Mouse (Mus musculus) kidney, adult 8-10 months (tissue): ENCODE data around the gene Slc17a5.
A peak's percentile ranks its signal among the peaks of the same experiment; 100 is the strongest.
"Not testable (repeated sequence)": the region's sequence is repeated elsewhere in the genome, so short reads cannot be mapped to it uniquely, and the experiment has no call there.

Experiments used
- DNase-seq, 2 experiments: peaks; one replicate each; pipeline ENCODE4 v3.0.0; 2022

Gene Slc17a5

GRCm38 (mm10) chr9:78516125-78516524, 71.7 kb downstream of the Slc17a5 start:
- DNase-seq = no peak

- DNase-seq = no peak
Observed at GRCm38 (mm10) chr9:78514681-78515080, 73.2 kb downstream of the Slc17a5 start.

- no peak for DNase-seq
Observed at GRCm38 (mm10) chr9:78513776-78514500, 73.9 kb downstream of the Slc17a5 start.

DNA sequence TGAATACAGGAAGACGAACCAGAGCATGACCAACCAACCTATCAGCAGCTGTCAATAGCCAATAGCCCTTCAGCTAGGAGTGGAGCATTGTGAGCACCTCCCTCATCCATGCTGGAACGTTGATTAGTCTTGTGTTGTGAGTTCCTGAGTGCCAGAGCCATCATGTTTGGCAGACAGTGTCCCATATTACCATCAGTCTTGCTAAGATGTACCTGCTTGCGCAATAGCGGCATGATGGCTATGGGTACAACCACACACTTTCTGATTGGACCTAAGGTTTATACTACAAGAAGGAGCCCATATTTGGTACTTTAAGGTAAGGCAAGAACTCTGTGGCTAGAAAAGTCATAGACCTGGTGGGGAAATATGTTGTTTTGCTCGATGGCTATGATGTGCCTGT, 76.1 kb downstream of the Slc17a5 start:
- no peak for DNase-seq

DNA sequence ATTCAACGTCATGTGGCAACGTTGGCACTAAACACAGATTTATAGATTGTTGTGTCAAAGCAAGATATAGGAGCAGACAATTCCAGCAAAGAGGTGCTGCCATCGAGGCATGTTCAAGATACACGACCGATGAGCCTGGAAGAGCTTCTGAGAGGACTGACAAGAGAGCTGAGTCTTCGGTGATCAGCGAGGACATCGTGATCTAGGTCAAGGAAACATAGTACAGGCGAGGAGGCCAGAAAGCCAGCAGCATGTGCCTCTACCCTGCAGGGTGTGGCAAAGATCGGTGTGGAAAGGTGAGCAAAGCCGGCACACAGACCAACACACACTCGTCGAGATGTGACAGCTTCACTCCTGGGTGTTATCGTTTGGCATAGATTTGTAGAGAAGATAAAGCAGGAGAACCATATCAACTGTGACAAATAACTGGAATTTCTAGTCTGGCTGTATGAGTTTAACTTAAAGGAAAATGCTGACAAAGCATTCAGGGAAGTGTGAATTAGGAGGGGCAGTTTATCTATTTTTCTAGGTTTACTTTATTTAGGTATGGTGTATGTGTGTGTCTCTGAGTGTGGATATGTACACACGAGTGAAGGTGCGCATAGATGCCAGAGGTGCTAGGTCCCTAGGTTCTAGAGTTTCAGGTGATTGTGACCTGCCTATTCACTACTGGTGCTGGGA, 79.6 kb downstream of the Slc17a5 start:
- DNase-seq = no peak

GRCm38 (mm10) chr9:78506722-78507077, 81.1 kb downstream of the Slc17a5 start:
- DNase-seq = no peak

- peak; percentile 64 to 70 for DNase-seq
Observed at GRCm38 (mm10) chr9:78506002-78506721, 81.7 kb downstream of the Slc17a5 start.

DNA sequence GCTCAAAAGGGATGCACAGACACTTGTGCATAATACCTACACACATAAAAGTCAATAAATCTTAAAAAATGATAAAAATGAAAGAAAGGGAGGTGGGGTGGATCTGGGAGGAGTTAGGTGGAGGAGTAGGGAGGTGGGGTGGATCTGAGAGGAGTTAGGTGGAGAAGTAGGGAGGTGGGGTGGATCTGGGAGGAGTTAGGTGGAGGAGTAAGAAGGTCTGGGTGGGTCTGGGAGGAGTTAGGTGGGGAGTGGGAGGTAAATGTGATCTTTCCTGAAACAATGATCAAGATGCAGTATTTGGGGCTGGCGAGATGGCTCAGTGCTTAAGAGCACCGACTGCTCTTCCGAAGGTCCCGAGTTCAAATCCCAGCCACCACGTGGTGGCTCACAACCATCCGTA, 82.6 kb downstream of the Slc17a5 start:
- DNase-seq = no peak

DNA sequence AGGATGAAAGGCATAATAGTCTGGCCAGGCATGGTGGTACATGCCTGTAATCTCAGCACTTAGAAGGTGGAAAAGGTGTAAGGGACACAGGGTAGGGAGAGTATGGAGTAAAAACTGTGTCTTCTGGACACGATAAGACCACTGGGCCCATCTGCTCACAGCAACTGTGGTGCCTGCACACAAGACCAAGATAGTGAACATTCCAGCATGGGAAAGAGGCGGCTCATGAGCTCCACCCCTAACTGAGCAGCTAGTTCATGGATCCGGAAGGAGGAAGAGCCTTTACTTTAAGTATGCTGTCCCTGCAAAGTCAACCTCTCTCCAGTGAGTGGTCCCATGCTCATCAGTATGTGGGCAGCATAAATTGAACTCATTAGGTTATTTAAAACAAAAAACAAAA, 83.2 kb downstream of the Slc17a5 start:
- DNase-seq = no peak

GRCm38 (mm10) chr9:78504133-78504532, 83.7 kb downstream of the Slc17a5 start:
- no peak for DNase-seq

DNA sequence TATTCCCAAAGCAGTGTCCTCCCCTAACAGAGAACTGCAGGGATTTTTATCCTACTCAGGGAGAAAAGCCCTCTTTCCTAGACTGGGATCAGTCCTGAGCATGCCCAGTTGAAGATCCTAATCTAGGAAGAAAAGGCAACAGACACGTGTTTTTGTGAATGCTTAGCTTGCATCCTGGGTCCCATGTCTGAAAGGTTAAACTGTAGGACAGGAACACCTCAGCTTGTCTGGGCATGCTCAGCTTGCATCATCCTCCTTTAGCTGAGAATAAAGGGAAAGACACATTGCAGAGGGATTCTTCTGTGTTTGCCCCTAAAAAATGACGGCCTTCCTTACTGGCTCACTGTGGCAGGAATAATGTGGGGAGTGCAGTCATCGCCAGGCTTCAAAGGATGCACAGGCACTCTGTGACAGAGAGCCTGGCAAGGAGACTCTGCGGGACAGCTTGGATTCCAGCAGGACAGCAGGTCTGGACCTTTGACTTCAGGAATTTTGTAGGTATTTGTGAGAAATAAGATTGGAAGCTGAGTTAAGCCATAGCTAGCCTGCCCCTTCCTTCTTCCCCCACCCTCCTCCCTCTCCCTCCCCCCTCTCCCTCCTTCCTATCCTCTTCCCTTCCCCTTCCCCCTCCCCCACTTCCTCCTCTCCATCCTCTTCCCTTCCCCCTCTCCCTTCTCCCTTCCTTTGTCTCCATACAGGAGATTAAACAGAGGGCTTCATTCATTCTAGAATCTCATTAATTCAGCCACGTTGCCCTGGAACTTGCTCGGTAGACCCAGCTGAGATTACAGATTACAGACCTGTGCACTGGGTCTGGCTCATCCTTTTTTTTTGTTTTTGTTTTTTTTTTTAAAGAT, 84.4 kb downstream of the Slc17a5 start:
- no peak for DNase-seq

DNA sequence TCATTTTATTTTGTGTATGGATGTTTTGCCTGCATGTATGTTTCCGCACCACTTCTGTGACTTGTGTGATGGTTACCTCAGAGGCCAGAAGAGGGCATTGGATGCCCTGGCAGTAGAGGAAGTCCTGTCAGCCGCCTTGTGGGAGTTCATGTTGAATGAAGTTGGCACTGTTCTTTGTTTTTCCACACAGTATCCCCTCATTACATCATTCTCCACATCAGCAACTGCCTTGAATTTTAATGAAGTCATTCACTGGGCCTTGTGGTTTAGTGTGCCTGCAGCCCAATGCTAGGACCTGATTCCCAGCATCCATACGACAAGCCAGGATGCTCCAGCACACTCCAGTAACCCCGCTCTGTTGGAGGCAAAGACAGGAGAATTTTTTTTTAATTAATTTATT, 86.6 kb downstream of the Slc17a5 start:
- no peak for DNase-seq

DNA sequence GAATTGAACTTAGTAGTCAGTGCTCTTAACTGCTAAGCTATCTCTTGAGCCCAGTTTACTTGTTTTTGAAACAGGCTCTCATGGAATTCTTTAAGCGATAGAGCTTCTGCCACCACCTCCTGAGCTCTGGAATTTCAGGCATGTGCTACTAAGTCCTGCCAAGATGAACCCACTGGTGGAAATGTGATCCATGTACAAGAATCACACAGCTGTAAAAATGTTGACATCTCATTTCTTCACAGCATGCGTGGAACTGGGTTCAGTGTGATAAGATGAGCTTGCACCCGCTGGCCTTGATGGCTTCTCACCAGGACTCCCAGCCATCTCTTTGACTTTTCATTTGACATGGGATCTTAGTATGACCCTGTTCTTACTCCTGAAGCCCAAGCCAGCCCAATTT, 87.5 kb downstream of the Slc17a5 start:
- no peak for DNase-seq

DNA sequence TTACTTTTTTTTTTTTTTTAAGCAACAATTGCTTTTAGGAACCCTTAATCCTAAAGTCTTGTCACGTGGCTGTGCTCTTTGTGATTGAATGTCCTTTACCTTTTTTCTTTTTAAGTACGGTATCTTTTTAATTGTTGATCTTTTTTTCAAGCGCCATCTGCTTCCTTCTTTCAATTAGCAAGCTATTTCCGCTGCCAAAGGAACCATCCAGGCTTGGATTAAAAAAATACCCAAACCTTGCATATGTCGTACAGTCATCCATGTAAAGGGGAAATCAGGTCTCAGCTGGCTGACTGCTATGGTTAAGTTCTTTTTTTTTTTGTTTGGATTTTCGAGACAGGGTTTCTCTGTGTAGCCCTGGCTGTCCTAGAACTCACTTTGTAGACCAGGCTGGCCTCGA, 94.7 kb downstream of the Slc17a5 start:
- DNase-seq = no peak

DNA sequence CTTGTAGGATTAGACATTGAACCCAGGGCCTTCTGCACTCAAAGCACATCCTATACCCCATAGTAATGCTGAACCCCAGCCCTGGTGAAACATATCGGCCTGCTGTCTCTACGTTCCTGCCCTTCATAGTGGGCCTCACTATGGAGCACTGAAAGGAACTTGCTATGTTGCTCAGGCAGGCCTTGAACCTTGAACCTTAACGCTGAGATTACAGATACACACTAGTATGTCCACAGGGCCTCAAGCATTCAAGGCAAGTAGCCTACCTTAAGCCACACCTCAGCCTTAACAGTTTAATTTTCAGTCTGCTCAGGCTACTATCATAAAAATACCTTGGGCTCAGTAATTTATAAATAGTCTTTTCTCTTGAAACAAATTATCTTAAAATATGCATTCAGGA, 95.6 kb downstream of the Slc17a5 start:
- DNase-seq = no peak

DNA sequence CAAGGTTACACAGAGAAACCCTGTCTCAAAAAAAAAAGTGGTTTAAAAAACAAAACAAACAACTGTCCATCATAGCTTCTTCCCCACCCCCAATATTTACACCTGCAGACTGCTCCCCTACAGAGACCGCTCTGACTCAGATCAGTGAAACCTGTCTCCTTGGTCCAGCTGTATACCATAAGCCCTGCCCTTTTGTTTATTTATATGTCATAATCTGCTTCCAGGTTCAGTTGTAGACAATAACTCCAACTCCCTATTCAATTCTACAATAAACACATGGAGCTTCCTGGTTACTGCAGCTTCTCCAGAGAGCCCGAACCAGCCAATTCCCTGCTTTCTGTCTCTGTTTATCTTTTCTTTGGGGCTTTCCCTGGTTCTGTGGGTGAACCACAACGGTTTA, 96.7 kb downstream of the Slc17a5 start:
- DNase-seq = no peak

DNA sequence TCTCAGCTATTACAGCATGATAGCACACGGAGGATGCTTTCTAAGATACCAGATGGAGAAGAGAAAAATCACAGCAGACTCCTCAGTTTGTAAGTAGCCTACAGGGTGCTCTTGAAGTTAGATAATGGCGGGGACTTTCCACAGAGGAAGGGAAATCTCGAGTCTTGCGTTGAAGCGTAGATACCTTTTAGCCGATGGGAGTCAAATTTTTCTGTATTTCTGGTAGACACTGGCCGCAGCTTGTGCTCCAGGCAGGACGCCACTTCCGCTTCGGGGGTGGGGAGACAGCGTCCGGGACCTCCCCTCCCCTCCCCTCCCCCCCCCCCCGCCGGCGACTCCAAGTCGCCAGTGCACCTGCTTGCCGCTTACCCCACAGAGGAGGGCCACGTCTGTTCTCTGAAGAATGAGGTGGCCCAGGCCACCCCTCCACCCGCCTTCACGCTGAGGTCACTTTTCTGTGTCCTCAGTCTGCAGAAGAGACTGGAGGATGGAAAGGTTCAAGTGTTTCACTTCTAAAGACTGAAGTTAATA, 98.9 kb downstream of the Slc17a5 start, which contains the start of gene Eef1a1:
Gene Eef1a1 (minus strand): TSS at position 262 of the 531 bp plus-strand sequence.
- DNase-seq = peak; percentile 63 to 68

DNA sequence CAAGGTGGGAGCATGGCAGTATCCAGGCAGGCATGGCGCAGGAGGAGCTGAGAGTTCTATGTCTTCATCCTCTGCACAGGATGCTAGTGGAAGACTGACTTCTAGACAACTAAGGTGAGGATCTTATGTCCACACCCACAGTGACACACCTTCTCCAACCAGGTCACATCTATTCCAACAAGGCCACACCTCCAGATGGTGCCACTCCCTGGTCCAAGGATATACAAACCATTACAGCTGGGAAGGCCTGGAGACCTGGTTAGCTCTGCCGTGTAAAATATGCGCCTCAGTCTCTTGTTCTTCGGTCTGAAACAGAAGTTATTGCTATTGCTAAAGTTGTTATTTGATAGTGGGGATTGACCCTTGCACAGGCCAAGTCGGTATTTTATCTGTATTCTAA, 99.8 kb downstream of the Slc17a5 start:
- DNase-seq = not testable (repeated sequence)
